Mouse (Mus musculus): ENCODE results near the gene Metrn. TPM values are rescaled to one million over a fixed set of nuclear protein-coding genes. Genes with fewer than 3 reads are reported as not detected.

Metrn gene
- total and polyA plus RNA-seq, 3 experiments: 16.9 to 50.1 (median 23.7) TPM

GRCm38 (mm10) chr17:25806507-25806906 lies 9.6 kb upstream of the Metrn start:
- Histone ChIP-seq H3K4me3 (replicated peaks in 1 of 3; ENCODE audit: low read depth in 2 of 3, low read length in 2 of 3, poor library complexity in 1 of 3) (no peak overlapping the region), H3K27ac (ENCODE audit: insufficient read depth, low read depth) (no peak overlapping the region), H3K79me2 (replicated peaks; ENCODE audit: control insufficient read depth, extremely low read depth, insufficient read depth, poor library complexity, severe bottlenecking) (no peaks in the 10 kb centered on the region), H3K4me2 (ENCODE audit: insufficient read depth, low read depth, poor library complexity, severe bottlenecking) (no peak overlapping the region), H3K9me3 (replicated peaks; ENCODE audit: low read length) (no peaks in the 10 kb centered on the region), H3K27me3 (replicated peaks) (peaks cover 73% of the 10 kb centered on the region), H3K9ac (ENCODE audit: insufficient read depth, low read depth) (no peak overlapping the region), H3K4me1 (ENCODE audit: control insufficient read depth in 1 of 2, insufficient read depth in 2 of 2) (0 out of 4 replicates have a peak, but pooled peaks cover 0 to 3% of the 10 kb centered on the region in 2 experiments), H3K36me3 (replicated peaks in 1 of 2; ENCODE audit: control insufficient read depth in 1 of 2, insufficient read depth in 1 of 2, low read length in 1 of 2) (no peaks in the 10 kb centered on the region)
- dilution Hi-C loops (cut with MboI; ENCODE audit: extremely low pct_ligation_motif_present, extremely low pct_unique_long_range_greater_than_20kb, low sequenced_read_pairs) (no loop called here), in situ Hi-C loops (cut with MboI; ENCODE audit: low pct_ligation_motif_present, low pct_unique_long_range_greater_than_20kb, low sequenced_read_pairs) (no loop called here)
- DNase-seq (ENCODE audit: extremely low read depth): no peak
- no peak for TF ChIP-seq MAZ (IDR thresholded peaks at IDR 0.05; ENCODE audit: low read depth, low read length)
- no peak for TF ChIP-seq IRF4 (IDR thresholded peaks at IDR 0.05; ENCODE audit: low read depth, low read length)
- no peak for TF ChIP-seq TCF12 (IDR thresholded peaks at IDR 0.05; ENCODE audit: low read depth, low read length)
- TF ChIP-seq MAFK (IDR thresholded peaks at IDR 0.05; ENCODE audit: insufficient replicate concordance, low read length): no peak
- no peak for TF ChIP-seq SMC3 (IDR thresholded peaks at IDR 0.05; ENCODE audit: low read depth, low read length)
- TF ChIP-seq TBP (conservative IDR thresholded peaks at IDR 0.05; ENCODE audit: low read depth, low read length): no peak
- TF ChIP-seq ZKSCAN1 (IDR thresholded peaks at IDR 0.05; ENCODE audit: borderline replicate concordance, low read depth, low read length): no peak
- no peak for TF ChIP-seq JUN (IDR thresholded peaks at IDR 0.05; ENCODE audit: insufficient read depth, low read depth, low read length)
- no peak for TF ChIP-seq UBTF (IDR thresholded peaks at IDR 0.05; ENCODE audit: low read depth, low read length)
- no peak for TF ChIP-seq MXI1 (IDR thresholded peaks at IDR 0.05; ENCODE audit: low read depth, low read length)
- TF ChIP-seq POLR2A (IDR thresholded peaks at IDR 0.05; ENCODE audit: low read depth, low read length): no peak
- TF ChIP-seq HCFC1 (IDR thresholded peaks at IDR 0.05; ENCODE audit: low read depth, low read length): no peak
- no peak for TF ChIP-seq EP300 (IDR thresholded peaks at IDR 0.05; ENCODE audit: low read length)
- no peak for TF ChIP-seq RAD21 (IDR thresholded peaks at IDR 0.05; ENCODE audit: low read depth, low read length)
- no peak for TF ChIP-seq ZNF384 (IDR thresholded peaks at IDR 0.05; ENCODE audit: low read depth, low read length)
- no peak for TF ChIP-seq MYC (IDR thresholded peaks at IDR 0.05; ENCODE audit: low read depth, low read length)
- no peak for TF ChIP-seq MEF2A (IDR thresholded peaks at IDR 0.05; ENCODE audit: borderline replicate concordance, low read depth, low read length)
- TF ChIP-seq CHD2 (IDR thresholded peaks at IDR 0.05; ENCODE audit: low read length): no peak

- Histone ChIP-seq H3K36me3 (replicated peaks in 1 of 2; ENCODE audit: control insufficient read depth in 1 of 2, insufficient read depth in 1 of 2, low read length in 1 of 2) (no peaks in the 10 kb centered on the region), H3K9ac (ENCODE audit: insufficient read depth, low read depth) (no peak overlapping the region), H3K4me3 (replicated peaks in 1 of 3; ENCODE audit: low read depth in 2 of 3, low read length in 2 of 3, poor library complexity in 1 of 3) (no peak overlapping the region), H3K27ac (ENCODE audit: insufficient read depth, low read depth) (no peak overlapping the region), H3K4me1 (ENCODE audit: control insufficient read depth in 1 of 2, insufficient read depth in 2 of 2) (0 out of 4 replicates have a peak, but pooled peaks cover 0 to 3% of the 10 kb centered on the region in 2 experiments), H3K9me3 (replicated peaks; ENCODE audit: low read length) (peaks cover 2% of the 10 kb centered on the region), H3K4me2 (ENCODE audit: insufficient read depth, low read depth, poor library complexity, severe bottlenecking) (no peak overlapping the region), H3K27me3 (replicated peaks) (peaks cover 61% of the 10 kb centered on the region), H3K79me2 (replicated peaks; ENCODE audit: control insufficient read depth, extremely low read depth, insufficient read depth, poor library complexity, severe bottlenecking) (no peaks in the 10 kb centered on the region)
- in situ Hi-C loops (cut with MboI; ENCODE audit: low pct_ligation_motif_present, low pct_unique_long_range_greater_than_20kb, low sequenced_read_pairs) (no loop called here), dilution Hi-C loops (cut with MboI; ENCODE audit: extremely low pct_ligation_motif_present, extremely low pct_unique_long_range_greater_than_20kb, low sequenced_read_pairs) (no loop called here)
- TF ChIP-seq E2F4 (IDR thresholded peaks at IDR 0.05; ENCODE audit: insufficient replicate concordance, low read depth, low read length) (no peak), UBTF (IDR thresholded peaks at IDR 0.05; ENCODE audit: low read depth, low read length) (no peak), MAX (IDR thresholded peaks at IDR 0.05; ENCODE audit: low read length) (no peak), MAZ (IDR thresholded peaks at IDR 0.05; ENCODE audit: low read depth, low read length) (no peak), BHLHE40 (IDR thresholded peaks at IDR 0.05; ENCODE audit: low read depth, low read length) (peak; percentile 49), ZMIZ1 (IDR thresholded peaks at IDR 0.05; ENCODE audit: low read depth, low read length) (no peak), TBP (conservative IDR thresholded peaks at IDR 0.05; ENCODE audit: low read depth, low read length) (no peak), MXI1 (IDR thresholded peaks at IDR 0.05; ENCODE audit: low read depth, low read length) (peak; percentile 45; the same call in 1 of the 2 replicates), RCOR1 (conservative IDR thresholded peaks at IDR 0.05; ENCODE audit: low read depth, low read length) (no peak)
- no peak for DNase-seq (ENCODE audit: extremely low read depth)
Measured at GRCm38 (mm10) chr17:25802825-25803517, 6.0 kb upstream of the Metrn start.
